Mouse (Mus musculus) forebrain, embryonic 15.5 days (tissue): Measurements from ENCODE around the gene Slc39a2. TPM values are rescaled to one million over a fixed set of nuclear protein-coding genes. Genes with fewer than 3 reads are reported as not detected.

Source experiments
- ATAC-seq: fragments of 200-750 bp; cut with Nextera tagmentation; replicated peaks from 2 replicates; pipeline ENCODE4 v1.8.0; 2017; ENCODE audit warnings: mild to moderate bottlenecking, moderate TSS enrichment, moderate library complexity
- H3K27ac ChIP-seq: fragments of 300-500 bp; sonication (generic); replicated peaks from 2 replicates; pipeline ENCODE4 v1.5.1; 2015; ENCODE audit warnings: mild to moderate bottlenecking, inconsistent platforms
- H3K27me3 ChIP-seq: fragments of 300-500 bp; sonication (generic); 2 replicates; pipeline ENCODE4 v1.6.1; 2015; ENCODE audit warnings: inconsistent platforms
- H3K36me3 ChIP-seq: fragments of 300-500 bp; sonication (generic); 2 replicates; pipeline ENCODE4 v1.6.1; 2015; ENCODE audit warnings: mild to moderate bottlenecking, inconsistent platforms
- H3K4me1 ChIP-seq: fragments of 300-500 bp; sonication (generic); 2 replicates; pipeline ENCODE4 v1.6.1; 2015; ENCODE audit warnings: inconsistent platforms
- H3K4me2 ChIP-seq: fragments of 300-500 bp; sonication (generic); replicated peaks from 2 replicates; pipeline ENCODE4 v1.6.1; 2015; ENCODE audit warnings: mild to moderate bottlenecking, inconsistent platforms
- H3K4me3 ChIP-seq: fragments of 300-500 bp; sonication (generic); 2 replicates; pipeline ENCODE4 v1.5.1; 2015; ENCODE audit warnings: mild to moderate bottlenecking, inconsistent platforms
- H3K9ac ChIP-seq: fragments of 300-500 bp; sonication (generic); replicated peaks from 2 replicates; pipeline ENCODE4 v1.6.1; 2015; ENCODE audit warnings: mild to moderate bottlenecking, inconsistent platforms
- H3K9me3 ChIP-seq: fragments of 300-500 bp; sonication (generic); 2 replicates; pipeline ENCODE4 v1.6.1; 2016; ENCODE audit warnings: inconsistent platforms
- WGBS: fragments of 180-500 bp; shearing (Covaris S2); methylation state at CpG from one replicate; pipeline ENCODE4 v1.1.7; 2015; ENCODE audit warnings: mixed read lengths; 5-methylcytosine and 5-hydroxymethylcytosine counted together
- polyA plus RNA-seq: library from polyadenylated mRNA; unstranded; fragments of >200 nt; fragmentation: Nextera tagmentation; extraction: Ambion mirVana; gene quantifications from 2 replicates; pipeline ENCODE4 v1.2.1, GENCODE M21; 2015

Gene Slc39a2
- polyA plus RNA-seq, 1 experiment from 2014 or later, result 1.9 TPM

DNA sequence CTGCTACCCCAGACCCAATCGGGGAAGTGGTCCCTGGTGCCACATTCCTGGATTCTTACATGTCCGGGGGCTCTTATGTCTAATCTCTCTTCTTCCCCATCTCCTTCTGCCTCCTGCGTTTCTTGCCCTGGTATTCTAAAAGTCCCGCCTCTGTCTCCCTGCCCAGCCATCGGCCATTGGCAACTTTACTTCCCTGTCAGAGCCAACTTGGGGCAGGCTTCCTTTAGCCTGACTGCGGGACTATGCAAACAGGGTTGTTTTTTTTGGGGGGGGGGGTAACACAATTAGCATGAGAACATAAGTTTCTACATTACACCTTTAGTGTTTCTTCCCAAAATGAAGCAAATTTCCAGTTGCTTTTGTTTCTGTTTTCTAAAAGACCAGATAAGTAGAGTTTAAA, 50.6 kb downstream of the Slc39a2 start:
- Histone ChIP-seq H3K4me1 (no peaks in the 10 kb centered on the region), H3K27me3 (no peaks in the 10 kb centered on the region), H3K4me2 (no peak overlapping the region), H3K4me3 (no peak overlapping the region), H3K36me3 (no peaks in the 10 kb centered on the region), H3K9me3 (no peaks in the 10 kb centered on the region), H3K9ac (no peak overlapping the region), H3K27ac (no peak overlapping the region)
- ATAC-seq, result no peak
- WGBS, result 87% methylated on average over 6 of the region's 6 CpGs

Other genes starting within 250 kb of the Slc39a2 start
- gene Gm17079, start 197.4 kb upstream of the Slc39a2 start, polyA plus RNA-seq, result not detected in 2 replicates
- not detected in 2 replicates for gene Gm5800, start 175.7 kb upstream of the Slc39a2 start, polyA plus RNA-seq
- not detected in 2 replicates for gene Ang4, start 119.3 kb upstream of the Slc39a2 start, polyA plus RNA-seq
- gene AY358078, start 92.8 kb upstream of the Slc39a2 start, polyA plus RNA-seq, result not detected in 2 replicates
- gene Ear6, start 39.2 kb upstream of the Slc39a2 start, polyA plus RNA-seq, result not detected in 2 replicates
- gene Mettl17, start 8.0 kb upstream of the Slc39a2 start, polyA plus RNA-seq, result 85.5 and 85.7 TPM in 2 replicates
- 152 TPM in 2 replicates for gene Ndrg2, start 21.3 kb downstream of the Slc39a2 start, polyA plus RNA-seq
- not detected in 2 replicates for gene Tppp2, start 25.5 kb downstream of the Slc39a2 start, polyA plus RNA-seq
- gene Rnase13, start 29.9 kb downstream of the Slc39a2 start, polyA plus RNA-seq, result not detected in 2 replicates
- gene Arhgef40, start 91.8 kb downstream of the Slc39a2 start, polyA plus RNA-seq, result 65.7 and 69.8 TPM in 2 replicates
- gene Tmem253, start 122.8 kb downstream of the Slc39a2 start, polyA plus RNA-seq, result 0.28 and 0.64 TPM in 2 replicates
- gene Zfp219, start 127.8 kb downstream of the Slc39a2 start, polyA plus RNA-seq, result 43.3 and 48.9 TPM in 2 replicates
- gene Olfr221, start 149.6 kb downstream of the Slc39a2 start, polyA plus RNA-seq, result not detected in 2 replicates
- gene Hnrnpc, start 211.1 kb downstream of the Slc39a2 start, polyA plus RNA-seq, result 710 and 729 TPM in 2 replicates
- 61.9 and 71.1 TPM in 2 replicates for gene Rpgrip1, start 217.8 kb downstream of the Slc39a2 start, polyA plus RNA-seq